Mouse (Mus musculus): ENCODE results near the gene Por.

GRCm38 (mm10) chr5:135712803-135713202, 43.0 kb downstream of the Por start:
- no peak for TF ChIP-seq CTCF (IDR thresholded peaks at IDR 0.05 in 2 of 3, conservative IDR thresholded peaks at IDR 0.05 in 1 of 3; ENCODE audit: control insufficient read depth in 1 of 3, insufficient read depth in 1 of 3, low read depth in 2 of 3, low read length in 3 of 3, poor library complexity in 1 of 3, severe bottlenecking in 1 of 3)
- TF ChIP-seq POLR2A (IDR thresholded peaks at IDR 0.05; ENCODE audit: control insufficient read depth in 1 of 2, insufficient read depth in 1 of 2, low read depth in 1 of 2, low read length in 2 of 2, poor library complexity in 1 of 2): no peak
- TF ChIP-seq NELFE (IDR thresholded peaks at IDR 0.05; ENCODE audit: low read depth, low read length): no peak
- TF ChIP-seq TAL1 (IDR thresholded peaks at IDR 0.05; ENCODE audit: low read length): peak; percentile 50; the same call in 1 of the 2 replicates
- TF ChIP-seq ZMIZ1 (IDR thresholded peaks at IDR 0.05; ENCODE audit: low read depth, low read length): no peak
- TF ChIP-seq SMC3 (IDR thresholded peaks at IDR 0.05; ENCODE audit: low read depth, low read length): no peak
- no peak for TF ChIP-seq USF1 (IDR thresholded peaks at IDR 0.05; ENCODE audit: low read depth, low read length)
- no peak for TF ChIP-seq MAFK (IDR thresholded peaks at IDR 0.05; ENCODE audit: borderline replicate concordance, low read depth, low read length)
- TF ChIP-seq MEF2A (IDR thresholded peaks at IDR 0.05; ENCODE audit: extremely low read depth, insufficient replicate concordance, low read depth, low read length, poor library complexity, severe bottlenecking): no peak
- TF ChIP-seq E2F4 (IDR thresholded peaks at IDR 0.05; ENCODE audit: borderline replicate concordance, low read depth, low read length): no peak
- no peak for TF ChIP-seq MAX (IDR thresholded peaks at IDR 0.05; ENCODE audit: low read length)
- TF ChIP-seq ETS1 (IDR thresholded peaks at IDR 0.05; ENCODE audit: low read depth, low read length): peak; percentile 27
- TF ChIP-seq ZC3H11A (IDR thresholded peaks at IDR 0.05; ENCODE audit: low read depth, low read length): no peak
- TF ChIP-seq EP300 (IDR thresholded peaks at IDR 0.05; ENCODE audit: low read depth in 1 of 2, low read length in 2 of 2): peak; percentile 33 to 70; a peak in 3 of 4 replicates
